Mouse (Mus musculus) CH12.LX (cell line): ENCODE measurements at regions not wholly inside any gene's neighbourhood (a gene's known extent, or its start where the extent isn't known, plus 50 kb on each side); places are given as distances from the start of the nearest gene placed in this dataset.

Experiments
- DNase-seq: peaks from one replicate; pipeline ENCODE4 v3.0.0-alpha.2; 2013; ENCODE audit errors: extremely low read depth
- H3K27ac ChIP-seq: 2 replicates; pipeline ENCODE4 v1.5.1; 2012; ENCODE audit warnings: low read depth, mild to moderate bottlenecking, control low read depth, moderate library complexity; ENCODE audit not compliant: insufficient read depth
- H3K27me3 ChIP-seq: replicated peaks from 2 replicates; pipeline ENCODE3; 2012; ENCODE audit warnings: inconsistent platforms
- H3K36me3 ChIP-seq, 2 experiments: replicated peaks in 1 of 2; 2 replicates each; pipeline versions ENCODE3 to v1.6.1; 2012; ENCODE audit warnings: inconsistent platforms in 1 of 2, low read length in 1 of 2, mild to moderate bottlenecking in 1 of 2, mixed read lengths in 1 of 2, moderate library complexity in 1 of 2; ENCODE audit not compliant: control insufficient read depth in 1 of 2, insufficient read depth in 1 of 2
- H3K4me1 ChIP-seq, 2 experiments: 2 replicates each; pipeline ENCODE4 v1.6.1; 2012; ENCODE audit warnings: inconsistent platforms in 1 of 2, moderate library complexity in 1 of 2; ENCODE audit not compliant: insufficient read depth in 2 of 2, control insufficient read depth in 1 of 2
- H3K4me2 ChIP-seq: 2 replicates; pipeline ENCODE4 v1.6.1; 2012; ENCODE audit warnings: low read depth, mild to moderate bottlenecking, control low read depth; ENCODE audit not compliant: poor library complexity, insufficient read depth, severe bottlenecking
- H3K4me3 ChIP-seq, 3 experiments: fragments of 150-350 bp in 1 of 3; sonication (generic) in 1 of 3; replicated peaks in 1 of 3; 2 replicates each; pipeline versions ENCODE3 to v1.5.1; 2011 to 2012; ENCODE audit warnings: low read depth in 2 of 3, low read length in 2 of 3, mild to moderate bottlenecking in 2 of 3, moderate library complexity in 2 of 3, control low read depth in 1 of 3, improper control_type of control experiment in 1 of 3, inconsistent platforms in 1 of 3, mixed read lengths in 1 of 3; ENCODE audit not compliant: poor library complexity in 1 of 3
- H3K79me2 ChIP-seq: replicated peaks from 2 replicates; pipeline ENCODE4 v1.6.1; 2012; ENCODE audit warnings: mild to moderate bottlenecking, moderate library complexity; ENCODE audit not compliant: control insufficient read depth, poor library complexity, insufficient read depth, severe bottlenecking; ENCODE audit errors: extremely low read depth
- H3K9ac ChIP-seq: 2 replicates; pipeline ENCODE4 v1.6.1; 2012; ENCODE audit warnings: low read depth, mild to moderate bottlenecking, control low read depth, moderate library complexity; ENCODE audit not compliant: insufficient read depth
- H3K9me3 ChIP-seq: replicated peaks from 2 replicates; pipeline ENCODE3; 2012; ENCODE audit warnings: low read length, inconsistent platforms, mixed read lengths
- BHLHE40 ChIP-seq: IDR thresholded peaks from 2 replicates; pipeline ENCODE4 v1.6.1; 2011; ENCODE audit warnings: mild to moderate bottlenecking, low read depth, low read length, improper control_type of control experiment
- CHD1 ChIP-seq: IDR thresholded peaks from 2 replicates; pipeline ENCODE4 v1.6.1; 2012; ENCODE audit warnings: low read depth, low read length, improper control_type of control experiment, inconsistent platforms
- EP300 ChIP-seq: IDR thresholded peaks from 2 replicates; pipeline ENCODE4 v1.6.1; 2011; ENCODE audit warnings: low read length, improper control_type of control experiment
- ETS1 ChIP-seq: conservative IDR thresholded peaks from 2 replicates; pipeline ENCODE4 v1.6.1; 2012; ENCODE audit warnings: low read depth, mild to moderate bottlenecking, inconsistent platforms, low read length, improper control_type of control experiment, moderate library complexity
- GABPA ChIP-seq: IDR thresholded peaks from 2 replicates; pipeline ENCODE4 v1.6.1; 2012; ENCODE audit warnings: low read depth, low read length, improper control_type of control experiment, inconsistent platforms; ENCODE audit not compliant: insufficient replicate concordance
- HCFC1 ChIP-seq: IDR thresholded peaks from 2 replicates; pipeline ENCODE4 v1.6.1; 2012; ENCODE audit warnings: low read depth, mild to moderate bottlenecking, inconsistent platforms, low read length, improper control_type of control experiment
- JUND ChIP-seq: conservative IDR thresholded peaks from 2 replicates; pipeline ENCODE4 v1.6.1; 2011; ENCODE audit warnings: low read depth, low read length, improper control_type of control experiment
- MEF2A ChIP-seq: IDR thresholded peaks from 2 replicates; pipeline ENCODE4 v1.6.1; 2014; ENCODE audit warnings: low read depth, mild to moderate bottlenecking, inconsistent platforms, low read length, improper control_type of control experiment, borderline replicate concordance
- MYC ChIP-seq: IDR thresholded peaks from 2 replicates; pipeline ENCODE4 v1.6.1; 2011; ENCODE audit warnings: low read depth, mild to moderate bottlenecking, improper control_type of control experiment, low read length
- NELFE ChIP-seq: IDR thresholded peaks from 2 replicates; pipeline ENCODE4 v1.6.1; 2011; ENCODE audit warnings: low read depth, low read length, improper control_type of control experiment
- NRF1 ChIP-seq: IDR thresholded peaks from 2 replicates; pipeline ENCODE4 v1.6.1; 2014; ENCODE audit warnings: low read depth, mild to moderate bottlenecking, inconsistent platforms, low read length, improper control_type of control experiment, moderate library complexity
- PAX5 ChIP-seq: IDR thresholded peaks from 2 replicates; pipeline ENCODE4 v1.6.1; 2012; ENCODE audit warnings: low read length, inconsistent platforms, mixed read lengths
- POLR2AphosphoS2 ChIP-seq: IDR thresholded peaks from 2 replicates; pipeline ENCODE4 v1.6.1; 2011; ENCODE audit warnings: low read depth, low read length, improper control_type of control experiment
- RAD21 ChIP-seq: IDR thresholded peaks from 2 replicates; pipeline ENCODE4 v1.6.1; 2011; ENCODE audit warnings: low read depth, mild to moderate bottlenecking, low read length, improper control_type of control experiment, moderate library complexity
- RCOR1 ChIP-seq: conservative IDR thresholded peaks from 2 replicates; pipeline ENCODE4 v1.6.1; 2012; ENCODE audit warnings: low read depth, mild to moderate bottlenecking, inconsistent platforms, low read length, improper control_type of control experiment
- TBP ChIP-seq: conservative IDR thresholded peaks from 2 replicates; pipeline ENCODE4 v1.6.1; 2011; ENCODE audit warnings: low read depth, low read length, improper control_type of control experiment
- TCF12 ChIP-seq: IDR thresholded peaks from 2 replicates; pipeline ENCODE4 v1.6.1; 2014; ENCODE audit warnings: low read depth, mild to moderate bottlenecking, inconsistent platforms, low read length, improper control_type of control experiment
- UBTF ChIP-seq: IDR thresholded peaks from 2 replicates; pipeline ENCODE4 v1.6.1; 2012; ENCODE audit warnings: low read depth, mild to moderate bottlenecking, inconsistent platforms, low read length, improper control_type of control experiment, moderate library complexity
- USF1 ChIP-seq: IDR thresholded peaks from 2 replicates; pipeline ENCODE4 v1.6.1; 2014; ENCODE audit warnings: low read depth, mild to moderate bottlenecking, inconsistent platforms, low read length, improper control_type of control experiment
- USF2 ChIP-seq: conservative IDR thresholded peaks from 2 replicates; pipeline ENCODE4 v1.6.1; 2011; ENCODE audit warnings: low read depth, low read length, improper control_type of control experiment
- ZKSCAN1 ChIP-seq: IDR thresholded peaks from 2 replicates; pipeline ENCODE4 v1.6.1; 2012; ENCODE audit warnings: low read depth, inconsistent platforms, low read length, improper control_type of control experiment, borderline replicate concordance
- ZMIZ1 ChIP-seq: IDR thresholded peaks from 2 replicates; pipeline ENCODE4 v1.6.1; 2012; ENCODE audit warnings: low read depth, mild to moderate bottlenecking, inconsistent platforms, low read length, improper control_type of control experiment
- ZNF384 ChIP-seq: IDR thresholded peaks from 2 replicates; pipeline ENCODE4 v1.6.1; 2012; ENCODE audit warnings: low read depth, low read length, improper control_type of control experiment, inconsistent platforms
- dilution Hi-C: fragments of 300-500 bp; cut with MboI; formaldehyde crosslinking; loops from 2 replicates; pipeline ENCODE4 v1.14.3; 2020; ENCODE audit warnings: low sequenced_read_pairs; ENCODE audit not compliant: extremely low pct_unique_long_range_greater_than_20kb, extremely low pct_ligation_motif_present
- in situ Hi-C: fragments of 300-500 bp; cut with MboI; formaldehyde crosslinking; loops from 3 replicates; pipeline ENCODE4 v1.14.3; 2019; ENCODE audit warnings: low sequenced_read_pairs, low pct_ligation_motif_present, low pct_unique_long_range_greater_than_20kb, mixed read lengths

GRCm38 (mm10) chr2:8562948-8563347 is 1053.6 kb upstream of the Celf2 start:
- H3K9ac ChIP-seq = no peak overlapping the region
- no peaks in the 10 kb centered on the region for H3K27me3 ChIP-seq
- DNase-seq = no peak
- dilution Hi-C loops = no loop called here
- H3K4me2 ChIP-seq = no peak overlapping the region
- H3K27ac ChIP-seq = no peak overlapping the region
- no peaks in the 10 kb centered on the region for H3K9me3 ChIP-seq
- no peak overlapping the region for H3K4me3 ChIP-seq
- H3K4me1 ChIP-seq = no peaks in the 10 kb centered on the region
- in situ Hi-C loops = no loop called here
- no peaks in the 10 kb centered on the region for H3K36me3 ChIP-seq
- no peak for TF ChIP-seq HCFC1
- TF ChIP-seq TBP = no peak
- TF ChIP-seq NELFE = no peak
- TF ChIP-seq POLR2AphosphoS2 = no peak
- TF ChIP-seq USF2 = no peak
- TF ChIP-seq CHD1 = no peak
- no peak for TF ChIP-seq BHLHE40
- no peak for TF ChIP-seq UBTF
- no peak for TF ChIP-seq RAD21
- TF ChIP-seq PAX5 = no peak
- TF ChIP-seq ZNF384 = no peak
- no peak for TF ChIP-seq NRF1
- no peaks in the 10 kb centered on the region for H3K79me2 ChIP-seq

GRCm38 (mm10) chr2:8546116-8546515 is 1036.8 kb upstream of the Celf2 start:
- no peak for DNase-seq
- Histone ChIP-seq H3K4me2 (no peak overlapping the region), H3K9me3 (no peaks in the 10 kb centered on the region), H3K36me3 (no peaks in the 10 kb centered on the region), H3K27me3 (no peaks in the 10 kb centered on the region), H3K79me2 (no peaks in the 10 kb centered on the region), H3K9ac (no peak overlapping the region), H3K27ac (no peak overlapping the region), H3K4me1 (no peaks in the 10 kb centered on the region), H3K4me3 (no peak overlapping the region)
- dilution Hi-C loops (no loop called here), in situ Hi-C loops (no loop called here)
- no peak for TF ChIP-seq BHLHE40
- no peak for TF ChIP-seq CHD1
- no peak for TF ChIP-seq TCF12
- no peak for TF ChIP-seq ZKSCAN1
- no peak for TF ChIP-seq ETS1
- TF ChIP-seq RCOR1 = no peak
- no peak for TF ChIP-seq ZMIZ1
- TF ChIP-seq USF1 = no peak
- TF ChIP-seq JUND = no peak
- TF ChIP-seq RAD21 = no peak
- TF ChIP-seq NRF1 = no peak
- TF ChIP-seq MEF2A = no peak
- TF ChIP-seq GABPA = no peak
- no peak for TF ChIP-seq EP300
- TF ChIP-seq MYC = no peak
- no peak for TF ChIP-seq USF2
